Mouse (Mus musculus) kidney, postnatal 4 days (tissue): ENCODE measurements around the gene Cmklr1.
A peak's percentile ranks its signal among the peaks of the same experiment; 100 is the strongest.
"Not testable (repeated sequence)": the region's sequence is repeated elsewhere in the genome, so short reads cannot be mapped to it uniquely, and the experiment has no call there.

ENCODE experiments used
- DNase-seq, 2 experiments: peaks; one replicate each; pipeline ENCODE4 v3.0.0; 2021; ENCODE audit warnings: mixed read lengths in 2 of 2

Cmklr1 gene

DNA sequence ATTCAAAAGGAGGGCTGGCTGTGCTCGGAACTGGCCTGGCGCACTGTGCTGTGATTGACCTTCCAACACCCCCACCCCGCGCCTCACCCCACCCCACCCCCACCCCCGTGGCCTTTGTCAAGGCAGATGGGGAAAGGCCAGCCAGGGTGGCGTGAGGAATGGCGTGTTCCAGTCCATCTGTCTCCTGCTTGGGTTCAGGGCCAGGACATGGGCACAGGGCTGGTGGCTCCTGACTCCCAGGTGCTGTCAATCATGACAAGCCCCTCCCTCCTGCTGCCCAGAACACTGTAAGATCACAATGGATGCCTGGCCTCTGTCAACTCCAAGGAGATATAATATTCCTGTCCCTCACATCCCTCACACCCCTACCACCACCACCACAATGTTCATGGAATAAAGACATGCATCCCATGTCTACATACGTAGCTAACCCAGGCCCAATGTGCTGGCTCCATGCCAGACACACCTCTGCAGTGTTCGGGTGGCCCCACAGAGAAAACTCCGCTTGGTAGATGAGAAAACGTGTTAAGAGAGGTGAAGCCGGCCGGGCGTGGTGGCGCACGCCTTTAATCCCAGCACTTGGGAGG, 30.0 kb downstream of the Cmklr1 start:
- DNase-seq: no peak

DNA sequence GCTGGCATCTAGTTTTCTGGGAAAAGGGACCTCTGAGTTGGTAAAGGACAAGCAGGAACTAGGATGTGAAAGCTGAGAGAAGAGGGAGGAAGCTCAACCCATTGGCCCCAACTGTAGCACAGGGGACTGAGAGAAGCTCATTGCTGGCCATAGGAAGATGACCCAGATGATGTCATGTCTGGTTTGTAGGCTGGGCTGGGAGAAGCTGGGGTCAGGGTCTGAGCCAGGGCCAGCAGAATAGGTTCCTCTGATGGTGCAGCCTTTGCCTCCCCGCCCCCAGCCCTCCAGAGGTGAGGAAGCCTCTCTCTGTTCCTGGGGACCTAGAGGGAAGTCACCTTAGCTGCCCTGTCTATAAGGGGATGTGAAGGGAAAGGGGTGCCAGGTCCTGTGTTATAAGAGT, 31.1 kb downstream of the Cmklr1 start:
- DNase-seq: no peak

DNA sequence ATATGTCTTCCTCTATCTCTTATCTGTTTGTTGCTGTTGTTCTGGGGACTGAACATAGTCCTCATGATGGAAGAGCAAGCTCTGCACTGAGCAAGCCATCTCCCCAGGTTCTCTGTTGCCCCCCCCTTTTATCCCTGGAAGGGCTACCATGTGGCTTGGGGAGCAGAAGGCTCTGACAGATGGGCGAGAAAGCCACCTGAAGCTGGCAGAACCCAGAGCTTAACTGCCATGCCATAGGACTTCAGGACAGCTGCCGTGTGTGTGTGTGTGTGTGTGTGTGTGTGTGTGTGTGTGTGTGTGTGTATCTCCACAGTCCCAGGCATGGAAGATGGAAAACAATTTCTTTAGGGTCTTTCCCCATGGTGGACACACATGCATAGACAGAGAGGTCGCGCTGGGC, 31.5 kb downstream of the Cmklr1 start:
- no peak for DNase-seq

DNA sequence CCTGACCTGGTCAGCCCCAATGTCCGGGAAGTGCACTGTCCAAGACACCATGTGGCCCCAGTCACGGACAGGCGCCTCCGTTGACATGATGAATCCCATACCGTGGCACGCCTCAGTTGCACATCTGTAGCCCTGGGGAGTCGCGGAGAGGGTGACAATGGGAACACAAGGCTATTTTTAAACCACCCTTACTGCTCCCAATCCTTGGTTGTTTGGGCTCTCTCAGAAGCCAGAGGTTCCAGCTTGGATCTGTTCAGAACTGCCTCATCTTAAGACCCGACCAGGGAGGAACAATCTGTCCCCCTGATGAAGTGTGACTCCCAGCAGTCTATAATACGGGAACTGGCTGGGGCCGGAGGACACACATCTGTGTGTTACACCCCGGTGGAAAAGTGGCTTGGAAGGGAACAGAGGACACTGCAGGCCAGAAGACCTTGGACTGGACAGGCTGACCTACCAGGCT, 38.4 kb downstream of the Cmklr1 start:
- no peak for DNase-seq

DNA sequence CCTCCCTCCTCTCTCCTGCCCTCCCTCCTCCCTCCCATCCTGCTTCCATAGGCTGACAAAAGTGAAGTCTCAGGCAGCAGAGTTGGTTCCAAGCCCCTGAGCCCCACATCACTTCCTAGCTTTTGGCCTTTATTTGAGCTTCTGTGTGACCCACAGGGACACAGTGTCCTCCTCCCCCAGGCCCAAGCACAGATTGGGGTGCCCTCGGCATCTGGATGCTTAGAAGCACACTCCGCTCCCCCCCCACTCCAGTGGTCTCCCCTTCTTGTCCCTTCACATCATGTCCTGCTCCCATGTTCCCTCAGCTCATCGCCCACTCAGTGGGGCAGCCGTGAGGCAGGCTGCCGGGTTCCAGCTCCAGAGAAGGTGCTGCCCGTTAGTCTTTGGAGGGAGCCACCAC, 39.1 kb downstream of the Cmklr1 start:
- no peak for DNase-seq

DNA sequence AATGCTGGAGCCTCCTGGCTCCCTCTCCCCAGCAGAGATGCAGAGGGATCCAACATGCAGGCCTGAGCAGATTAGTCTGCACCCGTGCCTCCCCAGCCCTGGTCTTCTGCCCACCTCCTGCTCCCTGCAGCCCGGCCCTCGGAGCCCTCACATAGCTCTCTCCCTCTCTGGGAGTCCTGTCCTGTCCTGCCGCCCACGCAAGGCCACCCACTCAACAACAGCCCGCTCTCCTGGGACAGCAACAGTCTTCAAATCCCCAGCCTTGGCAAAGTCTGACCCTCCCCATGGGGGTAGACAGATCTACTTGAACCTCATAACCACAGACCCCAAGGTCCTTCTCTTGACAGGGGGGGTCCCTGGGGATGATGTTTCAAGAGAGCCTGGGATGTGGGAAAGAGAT, 39.7 kb downstream of the Cmklr1 start:
- DNase-seq: no peak

DNA sequence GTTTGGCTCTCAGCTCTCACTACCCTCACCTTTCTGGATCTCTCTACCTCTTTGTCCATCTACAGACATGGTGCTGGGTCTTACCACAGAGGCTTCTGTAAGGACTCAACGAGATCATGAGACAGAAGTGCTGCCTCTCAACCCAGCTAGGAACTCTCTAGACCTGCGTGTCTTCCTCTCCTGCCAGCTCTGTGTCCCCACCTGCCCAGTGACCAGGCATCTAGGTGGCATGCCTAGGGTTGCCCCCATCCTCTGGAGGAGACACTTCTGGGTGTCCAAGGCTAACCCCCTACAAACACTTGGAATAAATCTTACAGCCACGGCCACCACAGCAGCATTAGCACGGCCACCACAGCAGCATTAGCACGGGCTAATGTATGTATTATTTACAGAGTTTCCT, 40.3 kb downstream of the Cmklr1 start:
- DNase-seq: no peak

DNA sequence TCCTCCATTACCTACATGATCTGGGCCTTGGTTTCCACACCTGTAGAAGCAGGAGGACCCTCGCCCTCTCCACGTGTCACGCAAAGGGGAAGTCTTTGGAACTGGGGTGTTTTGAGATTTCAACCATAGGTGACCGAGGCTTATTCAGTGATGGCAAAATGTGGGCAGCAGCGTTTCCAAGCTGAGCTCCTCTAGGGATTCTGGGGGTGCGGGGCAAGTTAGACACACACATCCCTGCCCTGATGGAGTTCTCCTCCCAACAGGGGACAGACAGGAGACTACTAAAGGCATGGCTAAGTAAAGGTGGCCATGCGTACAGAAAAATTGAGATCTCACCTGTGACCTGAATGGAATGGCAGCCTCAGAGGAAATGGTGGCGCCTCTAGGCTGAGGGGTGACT, 41.7 kb downstream of the Cmklr1 start:
- DNase-seq: no peak

DNA sequence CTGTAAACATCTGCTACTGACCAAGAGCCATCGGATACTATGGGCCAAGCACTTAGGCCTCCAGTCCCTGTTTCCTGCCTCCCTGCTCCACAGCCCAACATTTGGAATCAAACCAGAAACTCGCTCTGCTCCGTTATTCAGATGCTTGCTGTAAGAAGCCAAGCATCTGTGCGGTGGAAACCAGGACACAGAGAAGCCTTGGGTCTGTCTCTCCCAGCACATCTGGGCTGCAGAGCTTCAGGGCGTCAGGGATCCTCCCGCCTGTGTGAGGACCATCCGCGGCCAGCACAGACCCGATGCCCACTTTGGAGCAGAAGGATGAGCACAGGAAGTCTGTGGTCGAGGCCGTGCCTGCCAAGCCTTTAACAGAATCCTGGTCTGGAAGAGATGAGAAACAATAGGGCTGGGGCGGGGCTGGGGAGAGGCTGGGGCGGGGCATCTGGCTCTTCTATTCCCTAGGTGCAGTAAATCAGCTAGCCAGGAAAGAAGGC, 42.2 kb downstream of the Cmklr1 start:
- peak; percentile 49 to 66 for DNase-seq

DNA sequence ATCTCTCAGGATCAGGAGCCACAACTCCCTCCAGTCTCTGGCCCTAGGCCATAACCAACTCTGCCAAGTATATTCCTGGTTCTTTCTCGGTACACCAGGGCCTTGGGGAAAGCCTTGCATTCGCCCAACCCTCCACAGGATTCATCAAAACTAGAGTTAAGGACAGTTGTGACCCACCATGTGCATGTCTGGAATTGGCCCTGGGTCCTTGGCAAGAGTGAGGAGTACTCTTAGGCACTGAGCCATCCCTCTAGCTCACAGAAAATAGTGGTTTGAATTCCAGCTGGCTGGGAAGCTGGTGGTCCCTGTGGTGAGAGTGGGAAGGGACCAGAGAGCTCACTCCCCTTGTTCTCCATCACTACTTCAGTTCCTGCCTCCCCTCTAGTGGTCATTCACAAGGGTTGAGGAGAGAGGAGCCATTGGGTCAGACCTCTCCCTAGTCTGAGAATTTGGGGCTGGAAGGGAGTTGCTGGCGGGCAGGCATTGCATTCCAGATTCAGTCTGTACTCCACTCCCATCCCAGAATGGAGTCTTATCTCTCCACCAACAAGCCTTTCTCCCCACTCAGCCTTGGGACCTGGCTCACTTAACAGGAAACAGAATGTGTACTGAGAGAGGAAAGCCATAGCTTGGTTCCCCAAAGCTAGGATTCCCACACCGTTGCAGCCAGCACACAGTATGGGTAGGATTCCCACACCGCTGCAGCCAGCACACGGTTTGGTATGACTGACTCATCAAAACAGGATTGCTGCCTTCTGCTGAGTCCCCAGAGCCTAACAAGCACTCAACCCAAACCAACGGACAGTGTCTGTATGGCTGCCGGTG, 43.1 kb downstream of the Cmklr1 start:
- DNase-seq: no peak

DNA sequence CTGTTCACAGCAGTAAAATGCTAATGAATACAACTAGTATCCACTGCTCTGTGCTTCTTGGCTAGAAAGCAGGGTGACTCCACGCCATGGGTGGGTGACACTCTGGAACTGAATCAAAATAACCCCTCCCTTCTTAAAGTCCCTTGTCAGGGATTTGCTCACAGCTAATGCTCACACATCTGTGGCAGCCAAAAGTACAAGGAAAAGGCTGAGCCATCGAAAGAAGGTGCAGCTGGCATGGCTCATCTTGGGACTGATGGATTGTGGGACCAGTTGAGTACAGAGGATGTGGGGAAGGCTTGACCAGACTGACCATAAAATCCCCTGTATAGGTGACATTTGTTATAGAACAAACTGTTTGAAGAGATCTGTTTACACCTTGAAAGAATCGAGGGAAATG, 44.1 kb downstream of the Cmklr1 start:
- DNase-seq: no peak

DNA sequence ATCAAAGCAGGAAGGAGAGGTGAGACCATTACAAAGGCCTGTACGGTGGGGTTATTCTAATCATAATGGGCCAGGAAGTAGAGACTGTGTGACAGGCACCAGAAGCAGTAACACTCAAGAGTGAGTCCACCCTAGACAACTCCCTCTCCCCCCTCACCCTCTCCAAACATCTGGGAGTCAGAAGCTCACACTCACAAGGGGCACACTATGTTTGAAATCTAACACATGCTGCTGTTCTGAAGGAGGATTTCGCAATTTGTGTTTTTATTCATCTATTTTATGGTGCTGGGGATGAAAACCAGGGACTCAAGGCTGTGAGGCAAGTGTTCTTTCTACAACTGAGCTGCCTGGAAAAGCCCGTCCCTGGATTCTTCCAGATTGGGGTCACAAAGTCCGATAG, 45.5 kb downstream of the Cmklr1 start:
- DNase-seq: no peak

DNA sequence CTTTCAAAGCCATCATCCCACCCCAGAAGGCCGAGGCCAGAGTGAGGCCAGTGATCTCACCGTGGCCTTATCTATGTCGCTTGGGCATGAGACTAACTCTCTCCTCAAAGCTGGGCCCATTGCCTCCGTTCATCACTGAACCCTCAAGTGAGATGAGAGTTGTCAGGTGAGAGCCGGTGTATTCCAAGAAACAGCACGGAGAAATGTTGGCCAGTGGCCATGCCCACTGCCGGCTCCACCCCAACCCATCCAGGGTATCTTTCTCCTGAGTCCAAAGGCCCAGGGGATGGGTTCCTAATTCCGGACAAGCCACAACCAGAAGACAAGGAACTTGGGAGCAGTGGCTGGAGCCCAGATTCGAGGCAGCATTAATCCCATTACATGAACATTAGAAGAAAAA, 46.8 kb downstream of the Cmklr1 start:
- DNase-seq: no peak

DNA sequence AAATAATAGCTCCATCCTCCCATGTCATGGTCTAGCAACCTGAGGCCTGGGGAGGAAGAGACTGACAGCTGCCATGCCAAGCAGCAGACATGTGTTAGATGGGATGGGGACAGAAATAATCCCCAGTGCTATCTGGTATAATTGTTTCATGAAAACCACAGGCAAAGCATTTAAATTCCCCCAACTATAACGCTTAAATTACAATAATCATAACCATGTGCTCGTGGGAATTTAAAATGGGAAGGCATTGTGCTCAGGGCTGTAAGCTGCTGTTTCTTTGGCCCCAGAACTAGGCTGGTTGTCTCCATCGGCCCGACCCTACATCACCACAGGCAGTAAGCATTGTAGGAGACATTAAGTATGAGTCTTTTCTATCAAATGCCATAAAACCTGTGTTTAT, 49.4 kb downstream of the Cmklr1 start:
- DNase-seq: no peak

DNA sequence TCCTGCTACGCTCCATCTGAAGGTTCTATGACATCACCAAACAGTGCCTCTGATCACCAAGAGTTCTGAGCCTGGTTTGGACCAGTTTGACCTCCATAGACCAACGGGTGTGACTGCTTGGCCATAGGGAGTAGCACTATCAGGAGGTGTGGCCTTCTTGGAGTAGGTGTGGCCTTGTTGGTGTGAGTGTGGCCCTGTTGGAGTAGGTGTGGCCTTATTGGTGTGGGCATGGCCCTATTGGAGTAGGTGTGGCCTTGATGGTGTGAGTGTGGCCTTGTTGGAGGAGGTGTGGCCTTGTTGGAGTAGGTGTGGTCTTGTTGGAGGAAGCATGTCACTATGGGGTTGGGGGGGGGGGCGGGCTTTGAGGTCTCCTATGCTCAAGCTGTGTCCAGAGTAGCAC, 50.0 kb downstream of the Cmklr1 start:
- no peak for DNase-seq

DNA sequence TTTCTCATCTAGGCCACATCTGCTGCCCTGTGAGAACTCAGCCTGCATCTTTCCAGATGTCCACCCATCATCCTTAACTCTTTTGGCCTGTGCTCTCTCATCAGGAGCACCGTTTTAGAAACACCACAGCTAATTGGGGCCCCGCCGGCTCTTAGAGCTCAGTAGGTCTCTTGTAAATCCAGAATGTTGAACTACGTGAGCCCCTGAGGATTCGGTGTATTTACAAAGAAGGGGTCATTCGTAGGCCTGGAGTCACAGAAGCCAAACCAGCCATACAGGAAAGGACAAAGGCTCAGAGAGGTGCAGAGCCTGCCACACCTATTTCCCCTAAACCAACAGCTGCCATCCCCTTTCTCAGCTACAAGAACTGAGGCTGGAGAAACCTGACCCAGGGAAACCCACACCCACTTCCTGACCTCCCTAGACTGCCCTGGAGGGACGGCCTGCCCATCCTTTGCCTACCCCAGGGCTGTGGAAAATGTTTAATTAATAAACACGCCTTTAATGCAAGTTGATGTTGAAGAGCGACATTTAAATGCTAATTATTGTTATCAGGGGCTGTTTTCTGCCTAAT, 53.4 kb downstream of the Cmklr1 start:
- no peak for DNase-seq

DNA sequence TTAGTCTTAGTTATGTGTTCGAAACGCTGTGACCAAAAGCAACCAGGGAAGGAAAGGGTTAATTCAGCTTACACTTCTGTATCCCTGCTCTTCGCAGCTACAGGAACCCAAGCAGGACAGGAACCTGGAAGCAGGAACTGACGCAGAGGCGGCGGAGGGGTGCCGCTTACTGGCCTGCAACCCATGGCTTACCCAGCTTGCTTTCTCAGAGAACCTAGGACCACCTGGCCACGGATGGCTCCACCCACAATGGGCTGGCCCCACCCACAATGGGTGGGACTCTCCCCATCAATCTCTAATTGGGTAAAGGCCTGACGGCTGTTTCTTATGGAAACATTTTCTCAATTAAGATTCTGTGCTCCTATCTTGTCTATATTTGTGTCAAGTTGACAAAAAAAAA, 54.0 kb downstream of the Cmklr1 start:
- no peak for DNase-seq

DNA sequence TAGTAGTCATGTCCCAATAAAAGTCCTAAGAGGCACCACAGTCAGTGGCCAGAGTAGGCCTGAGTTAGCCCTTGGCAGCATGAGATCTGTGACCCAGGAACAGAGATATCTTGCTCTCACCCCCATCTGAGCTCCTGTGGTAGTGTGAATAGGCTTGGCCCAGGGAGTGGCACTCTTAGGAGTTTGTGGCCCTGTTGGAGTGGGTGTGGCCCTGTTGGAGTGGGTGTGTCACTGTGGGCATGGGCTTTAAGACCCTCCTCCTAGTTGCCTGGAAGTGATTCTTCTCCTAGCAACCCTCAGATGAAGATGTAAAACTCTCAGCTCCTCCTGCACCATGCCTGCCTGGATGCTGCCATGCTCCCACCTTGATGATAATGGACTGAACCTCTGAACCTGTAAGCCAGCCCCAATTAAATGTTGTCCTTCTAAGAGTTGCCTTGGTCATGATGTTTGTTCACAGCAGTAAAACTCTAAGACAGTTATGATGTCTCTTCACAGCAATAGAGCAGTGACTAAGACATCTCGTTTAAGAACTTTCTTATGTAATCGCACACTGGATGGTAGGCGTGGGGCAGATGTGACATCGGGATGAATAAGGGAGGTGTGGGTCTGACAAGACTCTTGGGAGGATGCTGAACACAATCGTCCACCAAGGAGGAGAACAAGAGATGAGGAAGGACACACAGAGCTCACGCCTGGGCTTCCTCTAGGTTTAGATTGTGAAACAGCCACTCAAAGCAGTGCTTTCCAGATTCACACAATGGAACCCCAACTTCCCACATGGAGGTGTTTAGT, 56.1 kb downstream of the Cmklr1 start:
- DNase-seq: no peak

DNA sequence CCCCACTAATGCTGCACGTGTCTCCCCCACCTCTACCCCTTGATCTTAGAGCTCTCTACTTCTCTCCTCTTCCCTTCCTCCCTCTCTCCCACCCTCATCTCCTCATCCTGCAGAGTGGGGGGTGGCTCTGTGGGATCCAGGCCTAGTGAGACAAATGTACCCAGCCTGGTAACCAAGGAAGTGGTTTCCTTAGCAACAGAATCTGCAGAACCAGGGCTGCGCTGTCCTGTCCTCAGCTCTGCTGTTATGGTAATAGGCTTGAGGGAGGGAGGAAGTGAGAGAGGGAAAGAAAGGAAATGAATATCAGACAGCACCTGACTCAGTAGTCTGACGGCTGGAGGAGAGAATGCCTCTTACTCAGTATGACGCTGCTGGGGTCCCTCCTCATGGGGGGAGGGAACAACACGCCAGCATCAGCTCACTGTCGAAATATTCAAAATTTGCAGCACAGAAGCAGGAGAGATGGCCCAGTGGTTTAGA, 58.4 kb downstream of the Cmklr1 start:
- DNase-seq: no peak

DNA sequence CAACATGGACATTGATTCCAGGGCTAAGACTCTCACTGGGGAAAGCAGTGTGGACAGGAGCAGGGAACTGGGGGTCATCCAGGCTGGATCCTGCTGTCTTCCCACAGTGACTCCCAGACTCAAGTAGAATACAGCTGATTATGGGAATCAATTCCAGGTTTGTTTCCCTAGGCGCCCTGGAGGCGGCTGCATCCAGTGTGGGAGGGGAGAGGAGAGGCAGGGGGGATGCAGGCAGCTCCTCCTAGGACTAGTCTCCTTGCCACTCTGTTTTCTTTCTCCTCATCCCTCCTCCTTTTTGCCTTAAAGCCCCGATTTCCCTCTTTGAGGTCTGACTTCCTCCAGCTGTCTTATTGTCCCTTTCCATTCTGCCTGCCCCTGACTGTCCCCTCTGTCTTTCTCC, 59.1 kb downstream of the Cmklr1 start:
- DNase-seq: no peak

DNA sequence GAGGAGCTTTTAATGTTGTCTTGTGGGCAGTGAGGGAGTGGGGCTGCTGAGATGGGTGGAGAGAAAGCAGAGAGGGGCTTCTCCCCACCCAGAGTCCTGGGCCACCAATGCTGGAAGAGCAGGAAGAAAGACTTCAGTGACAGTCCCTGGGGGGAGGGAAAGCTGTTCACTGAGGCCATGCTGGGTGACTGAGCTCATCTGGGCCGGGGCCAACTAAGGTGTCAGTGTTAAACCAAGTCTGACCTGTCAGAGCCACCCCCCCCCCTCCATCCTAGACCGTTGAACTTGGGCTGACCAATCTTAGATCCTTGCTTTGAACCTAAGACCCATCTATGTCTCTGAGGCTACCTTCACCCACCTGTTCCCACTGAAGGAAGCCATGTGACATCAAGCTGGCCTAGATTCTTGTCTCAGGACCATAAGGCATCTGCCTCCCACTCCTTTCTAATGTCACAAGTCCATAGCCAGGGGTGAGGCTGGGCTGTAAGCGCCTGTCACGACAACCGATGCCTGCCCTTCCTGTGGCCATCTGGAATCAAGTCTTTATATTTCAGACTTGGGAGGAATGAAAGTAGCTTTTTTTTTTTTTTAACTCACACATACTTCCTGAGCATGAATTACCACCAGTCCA, 60.1 kb downstream of the Cmklr1 start:
- no peak for DNase-seq

DNA sequence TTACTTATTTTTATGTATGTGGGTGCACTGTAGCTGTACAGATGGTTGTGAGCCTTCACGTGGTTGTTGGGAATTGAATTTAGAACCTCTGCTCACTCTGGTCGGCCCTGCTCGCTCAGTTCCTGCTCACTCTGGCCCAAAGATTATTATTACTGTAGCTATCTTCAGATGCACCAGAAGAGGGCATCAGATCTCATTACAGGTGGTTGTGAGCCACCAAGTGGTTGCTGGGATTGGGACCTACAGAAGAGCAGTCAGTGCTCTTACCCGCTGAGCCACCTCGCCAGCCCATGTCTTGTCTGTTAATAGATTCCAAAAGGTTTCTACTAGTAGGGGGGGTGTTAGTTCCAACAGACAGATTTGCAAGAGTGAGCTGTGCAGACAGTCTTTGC, 63.8 kb downstream of the Cmklr1 start:
- not testable (repeated sequence) for DNase-seq
